ENCODE assay signal across 11 mouse cellular contexts in the genomic region with DNA sequence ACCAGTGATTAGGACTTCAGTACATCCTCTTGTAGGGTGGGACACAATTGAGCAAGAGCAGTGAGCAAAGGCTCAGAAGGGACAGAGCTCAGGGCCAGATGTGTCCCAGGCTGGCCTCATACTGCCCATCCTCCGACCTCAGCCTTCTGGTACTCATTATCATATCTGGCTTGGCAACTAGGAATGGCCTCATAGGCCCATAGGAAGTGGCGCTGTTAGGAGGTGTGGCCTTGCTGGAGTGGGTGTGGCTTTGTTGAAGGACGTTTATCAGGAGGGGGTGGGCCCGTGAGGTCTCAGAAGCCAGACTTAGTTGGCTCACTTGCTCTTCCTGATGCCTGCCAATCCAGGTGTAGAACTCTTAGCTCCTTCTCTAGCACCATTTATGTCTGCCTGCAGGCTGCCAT. TPM values are rescaled to one million over a fixed set of nuclear protein-coding genes. Genes with fewer than 3 reads are reported as not detected.
A peak's percentile ranks its signal among the peaks of the same experiment; 100 is the strongest.
DNase-seq lines count a peak whose midpoint lies in the region; ATAC-seq lines count a peak whose summit lies in the region.
"Had no signal": no experiment of that assay in that cellular context is flagged by ENCODE, and none has a peak within 500 bp of the region (broad histone marks: within the 10 kb centered on the region; RNA-seq: fewer than 3 reads in every experiment).

No protein-coding gene starts in this region.

- H3K9me3 ChIP-seq in midbrain, embryonic 11.5 days (ENCODE audit: control insufficient read depth, low read length): no peaks in the 10 kb centered on the region
- H3K9me3 ChIP-seq in midbrain, embryonic 16.5 days (replicated peaks; ENCODE audit: control insufficient read depth, low read length, poor library complexity, severe bottlenecking): no peaks in the 10 kb centered on the region
- H3K9me3 ChIP-seq in embryonic facial prominence, embryonic 10.5 days: peaks cover 5% of the 10 kb centered on the region; the same call in 1 of the 2 replicates
- no peaks in the 10 kb centered on the region for H3K9me3 ChIP-seq in lung, embryonic 15.5 days

- no peak overlapping the region for H3K27ac ChIP-seq in midbrain, embryonic 11.5 days (ENCODE audit: low read depth, low read length)
- no peak overlapping the region for H3K27ac ChIP-seq in midbrain, embryonic 16.5 days (ENCODE audit: low read length)
- no peak overlapping the region for H3K27ac ChIP-seq in embryonic facial prominence, embryonic 10.5 days (replicated peaks)
- H3K27ac ChIP-seq in lung, embryonic 15.5 days: no peak overlapping the region
- H3K27ac ChIP-seq: heart, embryonic 13.5 days; macrophage had no signal

- no peaks in the 10 kb centered on the region for H3K27me3 ChIP-seq in midbrain, embryonic 11.5 days (ENCODE audit: control insufficient read depth, insufficient read depth, low read length)
- H3K27me3 ChIP-seq in midbrain, embryonic 16.5 days (ENCODE audit: control insufficient read depth, insufficient read depth, low read depth, low read length): no peaks in the 10 kb centered on the region
- no peaks in the 10 kb centered on the region for H3K27me3 ChIP-seq in embryonic facial prominence, embryonic 10.5 days (replicated peaks; ENCODE audit: low read depth, poor library complexity, severe bottlenecking)
- H3K27me3 ChIP-seq in lung, embryonic 15.5 days: no peaks in the 10 kb centered on the region

- H3K4me3 ChIP-seq in midbrain, embryonic 11.5 days (ENCODE audit: low read depth, low read length): no peak overlapping the region
- no peak overlapping the region for H3K4me3 ChIP-seq in midbrain, embryonic 16.5 days (ENCODE audit: low read depth, low read length)
- H3K4me3 ChIP-seq in embryonic facial prominence, embryonic 10.5 days: no peak overlapping the region
- H3K4me3 ChIP-seq in lung, embryonic 15.5 days: no peak overlapping the region
- H3K4me3 ChIP-seq: heart, embryonic 13.5 days had no signal

- DNase-seq in midbrain, embryonic 11.5 days (ENCODE audit: low spot score, missing footprints): peak; percentile 72
- DNase-seq in embryonic facial prominence, embryonic 10.5 days (ENCODE audit: low spot score): peak; percentile 16
- no peak for DNase-seq in T-cell, adult 2 months (ENCODE audit: low spot score)
- no peak for DNase-seq in layer of hippocampus, adult 11-12 months (ENCODE audit: low spot score)
- no peak for DNase-seq in left cerebral cortex, adult 18-20 months (ENCODE audit: low spot score in 2 of 2)
- DNase-seq: kidney, adult 8-10 months; right cerebral cortex, postnatal 25 days had no signal

- 27% methylated on average over 4 of the region's 4 CpGs for WGBS in midbrain, embryonic 11.5 days
- WGBS in midbrain, embryonic 16.5 days: 26% methylated on average over 4 of the region's 4 CpGs
- WGBS in embryonic facial prominence, embryonic 10.5 days: 15% methylated on average over 4 of the region's 4 CpGs
- 22% methylated on average over 4 of the region's 4 CpGs for WGBS in lung, embryonic 15.5 days

- no peaks in the 10 kb centered on the region for H3K36me3 ChIP-seq in midbrain, embryonic 11.5 days (ENCODE audit: control insufficient read depth, insufficient read depth, low read length)
- H3K36me3 ChIP-seq in midbrain, embryonic 16.5 days (ENCODE audit: control insufficient read depth, insufficient read depth, low read length): no peaks in the 10 kb centered on the region
- H3K36me3 ChIP-seq in embryonic facial prominence, embryonic 10.5 days (replicated peaks): no peaks in the 10 kb centered on the region
- H3K36me3 ChIP-seq in lung, embryonic 15.5 days: no peaks in the 10 kb centered on the region
- H3K36me3 ChIP-seq: heart, embryonic 13.5 days had no signal

- H3K4me2 ChIP-seq in midbrain, embryonic 11.5 days: no peak overlapping the region
- no peak overlapping the region for H3K4me2 ChIP-seq in midbrain, embryonic 16.5 days (ENCODE audit: low read length)
- H3K4me2 ChIP-seq in lung, embryonic 15.5 days: no peak overlapping the region
- H3K4me2 ChIP-seq: heart, embryonic 13.5 days had no signal

- no peaks in the 10 kb centered on the region for H3K4me1 ChIP-seq in midbrain, embryonic 11.5 days (ENCODE audit: control insufficient read depth, insufficient read depth, low read length)
- H3K4me1 ChIP-seq in midbrain, embryonic 16.5 days (ENCODE audit: control insufficient read depth, insufficient read depth, low read length): no peaks in the 10 kb centered on the region
- peaks cover 5% of the 10 kb centered on the region; the same call in 1 of the 2 replicates for H3K4me1 ChIP-seq in embryonic facial prominence, embryonic 10.5 days
- peaks cover 8% of the 10 kb centered on the region; the same call in 1 of the 2 replicates for H3K4me1 ChIP-seq in lung, embryonic 15.5 days

- no peak for ATAC-seq in midbrain, embryonic 11.5 days (ENCODE audit: low FRiP score)
- no peak for ATAC-seq in midbrain, embryonic 16.5 days
- peak; percentile 24; the same call in 1 of the 2 replicates for ATAC-seq in lung, embryonic 15.5 days (ENCODE audit: borderline replicate concordance, extremely low read depth, low FRiP score, low TSS enrichment)

- H3K9ac ChIP-seq in midbrain, embryonic 11.5 days (ENCODE audit: low read length): no peak overlapping the region
- no peak overlapping the region for H3K9ac ChIP-seq in midbrain, embryonic 16.5 days (ENCODE audit: low read depth, low read length)
- H3K9ac ChIP-seq in lung, embryonic 15.5 days: no peak overlapping the region
- H3K9ac ChIP-seq: heart, embryonic 13.5 days had no signal

RNA-seq across cellular contexts. Expression of gene Jade2, which starts 18.3 kb away (rescaled TPM):
- 0.20 and 0.22 TPM in 2 replicates for polyA plus RNA-seq in midbrain, embryonic 11.5 days (2014; fragmentation: Nextera tagmentation; extraction: Ambion mirVana)
- polyA plus RNA-seq in midbrain, embryonic 16.5 days (2015; fragmentation: Nextera tagmentation; extraction: Ambion mirVana): 0.48 and 0.65 TPM in 2 replicates
- polyA plus RNA-seq in embryonic facial prominence, embryonic 10.5 days (2016; fragmentation: Nextera tagmentation; extraction: Ambion mirVana): 0.65 and 0.80 TPM in 2 replicates
- polyA plus RNA-seq in lung, embryonic 15.5 days (2015; fragmentation: Nextera tagmentation; extraction: Ambion mirVana): 2.3 and 2.4 TPM in 2 replicates
- 10 to 100 TPM; 65.4 to 70.5 TPM for total RNA-seq in left cerebral cortex, adult 18-20 months (2021)

Comparison
In these comparisons a context has a peak if more than half of its experiments do, and no peak if none do; other contexts are left out.
1. DNase-seq: peak in midbrain, embryonic 11.5 days (single experiment) and embryonic facial prominence, embryonic 10.5 days (single experiment); none in T-cell, adult 2 months (single experiment), layer of hippocampus, adult 11-12 months (single experiment) and left cerebral cortex, adult 18-20 months (0 of 2).